Mouse (Mus musculus) adrenal gland, adult (tissue): Measurements from ENCODE around the gene Hnrnpa3.

Experiments
- DNase-seq, 2 experiments: peaks; one replicate each; pipeline ENCODE4 v3.0.0; 2022 to 2023; ENCODE audit warnings: low spot score in 1 of 2; ENCODE audit not compliant: inconsistent age in 2 of 2

The Hnrnpa3 gene

DNA sequence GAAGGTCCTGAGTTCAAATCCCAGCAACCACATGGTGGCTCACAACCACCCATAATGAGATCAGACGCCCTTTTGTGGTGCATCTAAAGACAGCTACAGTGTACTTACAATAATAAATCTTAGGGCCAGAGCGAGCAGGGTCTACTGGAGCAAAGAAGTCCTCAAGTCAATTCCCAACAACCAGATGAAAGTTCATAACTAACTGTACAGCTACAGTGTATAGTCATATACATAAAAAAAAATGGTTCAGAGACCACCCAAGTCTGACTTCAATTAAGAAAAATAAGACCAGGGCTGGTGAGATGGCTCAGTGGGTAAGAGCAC, 12.2 kb downstream of the Hnrnpa3 start:
- peak in 1 of 2 experiments; percentile 40 for DNase-seq

DNA sequence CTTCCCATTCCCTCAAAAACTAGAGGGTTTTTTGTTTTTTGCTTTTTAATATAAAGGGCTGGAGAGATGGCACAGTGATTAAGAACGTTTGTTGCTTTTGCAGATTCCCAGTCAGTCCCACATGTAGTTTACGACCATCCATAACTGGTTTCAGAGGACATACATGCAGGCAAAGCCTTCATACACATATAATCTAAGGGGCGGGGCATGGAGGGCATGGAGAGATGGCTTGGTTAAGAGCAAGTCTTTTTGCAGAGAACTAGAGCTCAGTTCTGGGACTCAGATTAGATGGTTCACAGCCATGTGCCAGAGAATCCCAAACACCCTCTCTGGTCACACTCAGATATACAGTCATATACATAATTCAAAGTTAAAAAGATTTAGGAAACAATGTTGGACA, 13.5 kb downstream of the Hnrnpa3 start:
- peak in 1 of 2 experiments; percentile 51 for DNase-seq

GRCm38 (mm10) chr2:75676567-75676966, 17.5 kb downstream of the Hnrnpa3 start:
- DNase-seq = no peak

DNA sequence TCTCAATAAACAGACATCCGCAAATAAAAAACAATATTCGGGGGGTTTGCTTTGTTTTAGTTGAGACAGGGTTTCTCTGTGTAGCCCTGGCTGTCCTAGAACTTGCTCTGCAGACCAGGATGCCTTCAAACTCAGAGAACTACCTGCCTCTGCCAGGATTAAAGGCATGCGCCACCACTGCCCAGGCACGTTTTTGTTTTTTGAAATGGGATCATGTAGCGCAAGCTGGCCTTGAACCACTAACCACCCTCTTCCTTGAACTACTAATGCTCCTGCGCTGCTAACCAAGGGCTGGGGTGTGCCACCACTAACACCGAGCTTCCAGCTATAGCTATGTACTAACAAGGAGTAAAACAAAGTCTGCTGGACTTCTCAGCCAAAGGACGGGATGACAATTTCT, 20.9 kb downstream of the Hnrnpa3 start:
- DNase-seq = peak; percentile 40 to 75

DNA sequence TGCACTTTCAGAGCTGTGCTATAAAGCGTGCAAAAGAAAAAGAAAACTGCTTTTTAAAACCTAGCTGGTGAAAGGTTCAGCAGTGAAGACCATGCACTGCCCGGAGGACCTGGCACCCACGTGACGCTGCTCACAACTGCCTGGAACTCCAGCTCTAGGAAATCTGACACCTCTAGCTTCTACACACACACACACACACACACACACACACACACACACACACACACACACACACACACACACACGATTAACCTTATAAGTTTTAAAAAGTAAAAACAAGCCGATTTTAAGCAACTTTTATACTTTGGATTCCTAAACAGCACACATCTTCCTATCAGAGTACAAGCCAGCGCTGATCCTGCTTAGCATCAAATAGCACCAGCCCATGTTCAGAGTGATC, 22.4 kb downstream of the Hnrnpa3 start:
- DNase-seq = peak in 1 of 2 experiments; percentile 2

DNA sequence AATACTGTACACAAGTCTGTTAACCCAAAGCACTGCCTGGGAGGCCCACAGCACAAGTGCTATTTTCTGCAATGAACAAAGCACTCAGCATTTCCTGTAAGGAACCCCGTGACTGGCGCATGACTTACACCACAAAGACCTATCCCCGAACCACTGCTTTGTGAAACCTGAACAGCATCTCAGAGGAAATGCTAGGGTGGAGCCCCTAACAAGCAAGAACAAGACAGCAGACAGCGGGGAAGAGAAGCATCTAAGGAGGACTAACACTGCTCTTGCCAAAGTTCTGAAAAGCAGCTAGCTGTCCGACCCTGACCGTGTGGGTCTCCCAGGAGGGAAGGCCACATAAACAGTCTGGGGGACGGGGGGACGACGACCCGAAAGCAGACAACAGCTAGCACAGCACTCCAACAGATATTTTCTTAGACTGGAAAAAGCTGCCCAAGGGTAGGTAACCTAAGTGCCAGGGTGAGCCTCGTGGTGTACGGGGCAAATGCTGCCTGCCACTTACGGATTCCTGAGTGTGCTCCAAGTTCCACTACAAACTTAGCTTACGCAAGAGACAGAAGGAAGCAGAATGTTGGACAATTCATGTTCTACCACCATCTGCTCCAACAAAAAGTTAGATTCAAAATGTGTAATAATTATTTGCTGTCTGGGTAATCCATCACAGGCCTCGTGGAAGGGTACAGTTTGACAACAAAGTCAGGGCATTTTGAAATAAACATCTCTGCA, 24.1 kb downstream of the Hnrnpa3 start:
- peak; percentile 65 to 82 for DNase-seq

DNA sequence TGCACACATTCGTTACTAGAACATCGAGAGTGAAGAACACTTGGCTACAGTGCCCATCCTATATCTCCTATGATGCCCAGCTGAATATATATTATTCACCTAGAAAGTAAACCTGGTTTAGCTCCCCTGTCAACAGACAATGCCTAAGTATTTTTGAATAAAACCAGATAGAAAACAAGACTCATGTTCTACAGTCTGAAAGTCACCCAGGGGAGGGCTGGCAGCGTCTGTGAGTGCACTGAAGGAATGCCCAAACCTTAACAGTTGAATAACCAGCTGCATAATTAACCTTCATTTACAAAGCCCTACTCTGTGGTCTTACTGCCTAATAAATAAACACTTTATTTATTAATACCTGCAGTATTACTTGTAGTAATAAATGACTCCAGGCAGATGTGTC, 25.5 kb downstream of the Hnrnpa3 start:
- DNase-seq = peak in 1 of 2 experiments; percentile 2

- DNase-seq = peak; percentile 62 to 89
Observed at GRCm38 (mm10) chr2:75685458-75685861, 26.4 kb downstream of the Hnrnpa3 start.

- DNase-seq = peak; percentile 15 to 59
Observed at GRCm38 (mm10) chr2:75687040-75687749, 28.1 kb downstream of the Hnrnpa3 start.

GRCm38 (mm10) chr2:75688901-75689300, 29.8 kb downstream of the Hnrnpa3 start:
- peak in 1 of 2 experiments; percentile 26 for DNase-seq

GRCm38 (mm10) chr2:75689482-75690158, 30.6 kb downstream of the Hnrnpa3 start:
- no peak for DNase-seq

GRCm38 (mm10) chr2:75690656-75691055, 31.6 kb downstream of the Hnrnpa3 start:
- DNase-seq = no peak

DNA sequence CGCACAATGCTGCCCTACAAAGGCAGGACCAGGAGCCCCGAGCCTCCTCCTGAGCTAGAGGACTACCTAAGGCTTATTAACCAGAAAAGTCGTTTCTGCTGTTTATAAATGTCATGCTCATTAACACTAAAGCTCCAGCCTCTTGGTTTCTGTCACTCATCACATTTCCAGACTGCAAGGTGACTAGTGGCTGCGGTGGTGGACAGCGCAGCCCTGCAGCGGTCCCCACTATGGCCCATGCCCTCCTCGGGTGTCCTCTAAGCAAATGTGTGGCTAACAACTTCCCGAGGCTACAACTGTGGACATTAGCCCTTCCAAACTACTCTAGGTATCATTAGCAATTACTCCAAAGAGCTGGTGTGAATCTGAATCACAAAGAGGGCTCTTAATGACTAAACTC, 32.3 kb downstream of the Hnrnpa3 start:
- no peak for DNase-seq

DNA sequence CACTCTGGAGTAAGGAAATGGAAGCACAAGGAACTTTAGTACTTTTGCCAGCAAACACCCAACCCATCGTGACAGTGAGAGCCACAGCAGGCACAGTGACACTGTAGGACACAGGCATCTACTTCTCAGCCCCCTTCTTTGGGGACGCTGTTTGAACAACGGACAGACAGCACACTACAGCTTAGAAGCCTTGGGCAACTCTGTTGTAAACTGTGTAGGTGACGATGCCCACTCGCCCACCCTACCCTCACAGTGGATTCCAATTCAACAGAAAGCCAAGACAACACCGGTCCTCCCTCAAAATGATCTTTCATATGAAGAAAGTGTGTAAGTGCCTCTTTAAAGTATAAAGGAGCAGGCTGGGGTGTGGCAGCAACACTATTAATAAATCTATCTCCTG, 33.3 kb downstream of the Hnrnpa3 start:
- DNase-seq = no peak

DNA sequence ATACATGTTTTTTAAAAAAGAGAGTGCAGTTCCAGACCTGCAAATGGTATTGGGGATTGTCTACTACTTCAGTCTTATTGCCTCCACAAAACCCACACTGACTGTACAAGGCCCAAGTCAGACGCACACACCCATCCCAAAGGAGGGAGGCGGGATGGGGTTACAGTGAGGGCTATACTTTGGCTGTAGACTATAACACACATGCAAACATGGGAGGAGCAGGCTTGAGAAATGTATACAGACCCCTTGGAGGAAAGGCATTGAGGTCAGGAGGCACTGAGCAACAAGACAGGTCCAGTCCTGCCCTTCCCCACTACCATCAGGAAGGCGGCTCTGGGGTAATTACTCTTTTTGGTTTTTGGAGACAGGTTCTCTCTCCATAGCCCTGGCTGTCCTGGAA, 35.9 kb downstream of the Hnrnpa3 start:
- DNase-seq = peak in 1 of 2 experiments; percentile 38

DNA sequence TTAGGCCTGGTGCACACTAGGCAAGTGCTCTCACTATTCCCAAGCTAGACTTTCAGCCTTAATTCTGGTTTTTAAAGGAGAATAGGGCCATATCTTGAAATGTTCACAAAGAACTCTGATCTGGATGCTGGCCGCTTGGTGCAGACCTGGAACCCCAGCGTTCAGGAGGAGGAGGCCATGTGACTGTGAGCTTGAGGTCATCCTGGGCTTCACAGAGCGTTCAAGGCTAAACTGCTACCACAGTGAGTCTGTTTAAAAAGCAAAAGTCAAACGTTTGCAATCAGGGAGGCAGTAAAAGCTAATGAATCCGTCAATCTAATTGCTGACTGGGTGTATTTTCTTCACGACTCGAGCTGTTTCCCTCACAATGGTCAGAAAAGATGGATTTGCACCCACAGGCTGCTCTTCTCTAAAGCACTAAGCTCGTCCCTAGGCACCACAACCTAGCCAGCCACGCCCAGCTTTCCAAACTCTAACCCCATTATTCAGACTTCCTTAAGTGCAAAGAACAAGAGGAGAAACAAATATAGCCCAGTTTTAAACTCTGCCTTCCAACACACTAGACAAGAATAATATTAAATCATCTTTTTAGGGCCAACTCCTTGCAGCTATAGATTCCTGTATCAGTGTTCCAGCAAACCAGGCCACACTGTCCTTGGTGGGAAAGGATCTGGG, 36.8 kb downstream of the Hnrnpa3 start:
- peak; percentile 60 to 80 for DNase-seq

DNA sequence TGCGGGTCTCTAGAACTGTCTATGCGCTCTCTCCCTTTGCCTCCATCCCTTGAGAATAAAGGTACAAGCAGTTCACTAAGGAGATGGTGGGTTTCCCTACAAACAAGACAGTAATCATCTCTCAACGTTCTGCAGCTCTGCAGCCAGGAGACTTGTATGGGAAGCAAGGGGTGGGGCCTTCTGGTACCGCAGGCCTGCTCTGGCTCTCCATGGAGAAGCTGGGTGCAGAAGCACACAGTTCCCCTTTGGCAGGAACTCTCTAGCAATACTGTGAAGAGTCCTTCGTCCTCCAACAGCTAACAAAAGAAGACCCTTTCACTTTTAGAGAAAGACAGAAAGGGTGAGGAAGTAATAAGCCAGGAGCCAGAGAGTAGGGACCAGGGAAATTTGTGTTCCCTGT, 37.3 kb downstream of the Hnrnpa3 start:
- DNase-seq = no peak

- DNase-seq = no peak
Observed at GRCm38 (mm10) chr2:75697222-75697621, 38.2 kb downstream of the Hnrnpa3 start.

DNA sequence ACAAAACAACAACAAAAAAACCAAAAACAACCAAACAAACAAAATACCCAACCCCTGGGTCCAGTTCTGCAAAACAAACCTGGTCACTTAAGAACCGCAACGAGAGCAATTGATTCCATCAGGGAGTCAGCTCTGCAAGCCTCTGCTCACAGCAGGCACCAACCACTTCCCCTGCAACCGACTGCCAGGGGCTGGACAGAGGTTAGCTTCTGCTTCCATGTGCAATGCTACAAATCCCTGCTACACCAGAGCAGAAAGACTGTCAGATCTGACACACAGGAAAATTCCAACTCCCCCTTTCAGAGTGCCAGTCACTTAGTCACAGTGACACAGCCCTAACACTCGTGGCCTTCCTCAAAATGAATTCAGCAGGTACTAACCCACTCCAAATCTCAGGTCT, 38.9 kb downstream of the Hnrnpa3 start:
- DNase-seq = no peak

GRCm38 (mm10) chr2:75698874-75699273, 39.8 kb downstream of the Hnrnpa3 start:
- DNase-seq = no peak

DNA sequence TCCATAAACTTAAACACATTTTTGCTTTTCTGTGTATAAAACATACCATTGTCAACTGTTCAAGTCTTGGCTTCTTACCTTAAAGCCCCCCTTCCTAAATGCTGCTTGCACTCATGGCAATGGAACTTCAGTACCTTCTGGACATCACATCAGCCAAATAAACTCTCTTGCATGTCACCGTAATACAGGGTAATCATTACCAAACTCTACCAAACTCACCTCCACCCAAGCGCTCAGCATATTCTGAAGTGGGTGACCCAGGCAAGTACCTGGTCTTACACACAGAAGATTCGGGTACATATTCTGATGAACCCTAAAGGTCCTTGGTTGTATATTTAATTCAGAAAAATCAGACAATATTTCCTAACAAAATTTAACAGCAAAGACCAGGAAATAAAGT, 41.5 kb downstream of the Hnrnpa3 start:
- DNase-seq = no peak
